Mouse (Mus musculus) urinary bladder, adult 2 months (tissue): Measurements from ENCODE around the gene Hist1h2be. TPM values are rescaled to one million over a fixed set of nuclear protein-coding genes. Genes with fewer than 3 reads are reported as not detected.
"Not testable (repeated sequence)": the region's sequence is repeated elsewhere in the genome, so short reads cannot be mapped to it uniquely, and the experiment has no call there.

Experiments
- DNase-seq: peaks from one replicate; pipeline ENCODE4 v3.0.0; 2022; ENCODE audit warnings: low spot score
- polyA plus RNA-seq: library from polyadenylated mRNA; depleted of rRNA; stranded (reverse); fragments of >200 nt; gene quantifications from 2 replicates; pipeline ENCODE4 v1.2.3, GENCODE M21; 2012

Gene Hist1h2be
- polyA plus RNA-seq, 1 experiment = 2.6 TPM

GRCm38 (mm10) chr13:23591886-23592285, 29.0 kb downstream of the Hist1h2be start:
- not testable (repeated sequence) for DNase-seq

- no peak for DNase-seq
Measured at GRCm38 (mm10) chr13:23591206-23591605, 29.7 kb downstream of the Hist1h2be start.

- no peak for DNase-seq
Measured at GRCm38 (mm10) chr13:23586940-23587225, 34.0 kb downstream of the Hist1h2be start.

- DNase-seq = no peak
Measured at GRCm38 (mm10) chr13:23586099-23586939, 34.6 kb downstream of the Hist1h2be start.

GRCm38 (mm10) chr13:23585442-23586098, 35.4 kb downstream of the Hist1h2be start:
- peak; percentile 48 for DNase-seq

- DNase-seq = peak; percentile 65
Measured at GRCm38 (mm10) chr13:23585029-23585441, 35.9 kb downstream of the Hist1h2be start.

- no peak for DNase-seq
Measured at GRCm38 (mm10) chr13:23584331-23584730, 36.6 kb downstream of the Hist1h2be start.

GRCm38 (mm10) chr13:23583387-23584068, 37.4 kb downstream of the Hist1h2be start:
- no peak for DNase-seq

GRCm38 (mm10) chr13:23582219-23583056, 38.5 kb downstream of the Hist1h2be start:
- DNase-seq = no peak

GRCm38 (mm10) chr13:23581408-23582218, 39.3 kb downstream of the Hist1h2be start, which contains the start of gene Hist1h4d:
Gene Hist1h4d (plus strand): TSS chr13:23581598.
- DNase-seq = peak; percentile 91

GRCm38 (mm10) chr13:23577835-23578234, 43.1 kb downstream of the Hist1h2be start:
- no peak for DNase-seq

- no peak for DNase-seq
Measured at GRCm38 (mm10) chr13:23576906-23577639, 43.9 kb downstream of the Hist1h2be start.

- no peak for DNase-seq
Measured at GRCm38 (mm10) chr13:23576351-23576881, 44.5 kb downstream of the Hist1h2be start.

- DNase-seq = not testable (repeated sequence)
Measured at GRCm38 (mm10) chr13:23575864-23576313, 45.0 kb downstream of the Hist1h2be start.

GRCm38 (mm10) chr13:23575271-23575851, 45.6 kb downstream of the Hist1h2be start, which contains the start of gene Hist1h3d:
Gene Hist1h3d (plus strand): TSS chr13:23575763.
- DNase-seq = no peak

- not testable (repeated sequence) for DNase-seq
Measured at GRCm38 (mm10) chr13:23574546-23575170, 46.3 kb downstream of the Hist1h2be start.

- not testable (repeated sequence) for DNase-seq
Measured at GRCm38 (mm10) chr13:23573898-23574524, 46.9 kb downstream of the Hist1h2be start, which contains the start of the genes Hist1h2bf and Hist1h2ad. Gene Hist1h2bf (minus strand): TSS chr13:23574196. Gene Hist1h2ad (plus strand): TSS chr13:23574381.
